Mouse (Mus musculus) liver, embryonic 14.5 days (tissue): ENCODE measurements at regions not wholly inside any gene's neighbourhood (a gene's known extent, or its start where the extent isn't known, plus 50 kb on each side); places are given as distances from the start of the nearest gene placed in this dataset.

Experiments used
- CTCF ChIP-seq: IDR thresholded peaks from 2 replicates; pipeline ENCODE4 v1.5.1; 2016; ENCODE audit warnings: antibody characterized with exemption, low read depth, control low read depth
- EP300 ChIP-seq: IDR thresholded peaks from 2 replicates; pipeline ENCODE4 v1.6.1; 2016; ENCODE audit warnings: antibody characterized with exemption, low read depth

DNA sequence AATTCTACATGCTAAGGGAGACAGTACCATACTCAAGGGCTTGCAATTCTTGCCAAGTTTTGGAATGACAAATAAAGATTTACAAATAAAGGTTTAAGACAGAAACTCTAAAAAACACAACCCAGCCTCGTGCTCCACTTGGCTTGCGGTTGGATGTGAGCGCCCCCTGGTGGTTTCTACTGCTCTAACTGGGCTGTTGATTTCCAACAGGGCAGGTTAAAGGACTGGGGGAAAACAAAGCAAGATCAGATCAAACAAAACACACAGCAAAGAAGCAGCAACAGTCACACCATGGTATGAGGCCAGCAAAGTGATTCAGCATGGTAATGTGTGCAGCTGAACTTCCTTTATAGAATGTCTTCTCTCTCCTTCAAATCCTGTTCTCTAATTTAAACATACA, 339.2 kb downstream of the Adam3 start:
- TF ChIP-seq EP300 (no peak), CTCF (peak; percentile 81)
